Mouse (Mus musculus): ENCODE measurements at regions not wholly inside any gene's neighbourhood (a gene's known extent, or its start where the extent isn't known, plus 50 kb on each side); places are given as distances from the start of the nearest gene placed in this dataset.

DNA sequence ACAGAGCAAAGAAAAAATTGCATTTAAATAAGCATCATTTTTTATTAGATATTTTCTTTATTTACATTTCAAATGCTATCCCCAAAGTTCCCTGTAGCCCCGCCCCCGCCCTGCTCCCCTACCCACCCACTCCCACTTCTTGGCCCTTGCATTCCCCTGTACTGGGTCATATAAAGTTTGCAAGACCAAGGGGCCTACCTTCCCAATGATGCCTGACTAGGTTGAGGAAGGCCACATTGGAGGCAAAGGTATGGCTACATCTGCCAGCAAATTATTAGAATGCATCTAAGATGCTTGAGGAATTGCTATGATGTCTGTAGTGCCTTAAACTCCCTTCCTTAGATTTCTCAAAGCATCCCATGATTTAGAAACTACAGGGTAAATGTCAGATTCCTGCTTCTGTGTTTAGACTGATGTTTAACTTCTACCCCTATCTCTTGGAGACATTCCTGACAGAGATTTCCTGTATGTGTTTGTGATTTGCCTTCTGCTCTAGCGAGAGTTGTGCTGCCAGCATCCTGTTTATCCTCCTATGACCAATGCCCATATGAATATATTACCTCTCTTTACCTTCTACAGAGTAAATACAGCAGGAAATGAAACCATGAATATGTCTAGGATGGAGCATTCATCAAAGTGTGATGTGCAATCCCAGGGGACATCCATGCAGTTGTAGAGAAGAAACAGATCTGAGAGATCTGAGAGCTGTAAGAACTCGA, 956.2 kb downstream of the Diaph3 start:
- TF ChIP-seq POLR2A (IDR thresholded peaks at IDR 0.05; ENCODE audit: low read depth, low read length) (no peak), CTCF (IDR thresholded peaks at IDR 0.05; ENCODE audit: borderline replicate concordance, insufficient read depth, low read length) (no peak)

Measured in embryonic fibroblast, embryonic 13.5 days (primary cell).